Mouse (Mus musculus) testis, adult 2 months (tissue): ENCODE measurements around the gene Aldh1l1.

Experiments
- CTCF ChIP-seq: fragments of 200-500 bp; IDR thresholded peaks from 2 replicates; pipeline ENCODE4 v1.5.1; 2012; ENCODE audit warnings: low read depth, mild to moderate bottlenecking, inconsistent platforms, low read length, moderate library complexity; ENCODE audit not compliant: control insufficient read depth, insufficient read depth, insufficient replicate concordance
- POLR2A ChIP-seq: fragments of 200-500 bp; IDR thresholded peaks from 2 replicates; pipeline ENCODE4 v1.6.1; 2012; ENCODE audit warnings: low read depth, mild to moderate bottlenecking, inconsistent platforms, low read length, moderate library complexity; ENCODE audit not compliant: control insufficient read depth

DNA sequence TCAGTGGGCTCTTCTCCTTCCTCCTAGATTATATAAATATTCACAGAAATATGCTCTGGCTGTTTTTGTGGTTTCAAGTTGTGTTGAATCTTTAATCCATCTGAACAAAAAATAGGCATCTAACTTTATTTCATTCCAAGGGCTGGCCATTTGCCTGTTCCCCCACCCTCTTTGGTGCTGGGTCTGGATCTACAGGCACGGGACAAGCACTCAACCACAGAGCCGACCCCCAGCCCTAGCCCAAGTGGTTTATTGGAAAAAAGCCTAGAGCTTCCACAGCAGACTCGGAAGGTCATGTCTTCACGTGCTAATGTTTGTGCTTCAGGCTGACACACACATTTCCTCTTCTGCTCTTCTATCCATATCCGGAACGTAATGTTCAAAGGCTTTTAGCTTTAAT, 19.7 kb downstream of the Aldh1l1 start:
- TF ChIP-seq CTCF (no peak), POLR2A (no peak)
